Mouse (Mus musculus) frontal cortex, adult (tissue): Measurements from ENCODE around the gene Camk1d.
A peak's percentile ranks its signal among the peaks of the same experiment; 100 is the strongest.

Experiments
- ATAC-seq: cut with Nextera tagmentation; 2 replicates; pipeline ENCODE4 v1.9.2; 2017; ENCODE audit warnings: mild to moderate bottlenecking, moderate library complexity, mixed read lengths; ENCODE audit not compliant: low TSS enrichment

The Camk1d gene

GRCm38 (mm10) chr2:5709911-5710310 lies 4.4 kb downstream of the Camk1d start:
- ATAC-seq, result no peak

GRCm38 (mm10) chr2:5707871-5708733 lies 6.2 kb downstream of the Camk1d start:
- ATAC-seq, result no peak

GRCm38 (mm10) chr2:5706618-5707017 lies 7.7 kb downstream of the Camk1d start:
- peak; percentile 70; the same call in 1 of the 2 replicates for ATAC-seq

GRCm38 (mm10) chr2:5702370-5702769 lies 11.9 kb downstream of the Camk1d start:
- no peak for ATAC-seq

- no peak for ATAC-seq
Observed at GRCm38 (mm10) chr2:5700931-5701330, 13.4 kb downstream of the Camk1d start.

- ATAC-seq, result no peak
Observed at GRCm38 (mm10) chr2:5698451-5698850, 15.9 kb downstream of the Camk1d start.

- ATAC-seq, result no peak
Observed at GRCm38 (mm10) chr2:5694094-5694493, 20.2 kb downstream of the Camk1d start.

GRCm38 (mm10) chr2:5691729-5692128 lies 22.6 kb downstream of the Camk1d start:
- ATAC-seq, result no peak

GRCm38 (mm10) chr2:5683366-5683765 lies 30.9 kb downstream of the Camk1d start:
- ATAC-seq, result no peak

- ATAC-seq, result no peak
Observed at GRCm38 (mm10) chr2:5681909-5682308, 32.4 kb downstream of the Camk1d start.

GRCm38 (mm10) chr2:5681302-5681701 lies 33.0 kb downstream of the Camk1d start:
- ATAC-seq, result peak; percentile 91

GRCm38 (mm10) chr2:5679055-5679454 lies 35.3 kb downstream of the Camk1d start:
- ATAC-seq, result no peak

GRCm38 (mm10) chr2:5677472-5677871 lies 36.8 kb downstream of the Camk1d start:
- no peak for ATAC-seq

- ATAC-seq, result no peak
Observed at GRCm38 (mm10) chr2:5676786-5677185, 37.5 kb downstream of the Camk1d start.

GRCm38 (mm10) chr2:5676143-5676483 lies 38.2 kb downstream of the Camk1d start:
- ATAC-seq, result peak; percentile 75

- peak; percentile 66 for ATAC-seq
Observed at GRCm38 (mm10) chr2:5675431-5676142, 38.7 kb downstream of the Camk1d start.

- ATAC-seq, result no peak
Observed at GRCm38 (mm10) chr2:5674512-5674911, 39.8 kb downstream of the Camk1d start.

- no peak for ATAC-seq
Observed at GRCm38 (mm10) chr2:5673816-5674215, 40.5 kb downstream of the Camk1d start.

GRCm38 (mm10) chr2:5672906-5673589 lies 41.3 kb downstream of the Camk1d start:
- no peak for ATAC-seq

GRCm38 (mm10) chr2:5670146-5670545 lies 44.2 kb downstream of the Camk1d start:
- ATAC-seq, result no peak

GRCm38 (mm10) chr2:5669498-5670040 lies 44.7 kb downstream of the Camk1d start:
- ATAC-seq, result no peak

- ATAC-seq, result no peak
Observed at GRCm38 (mm10) chr2:5668940-5669339, 45.4 kb downstream of the Camk1d start.
